Mouse (Mus musculus) embryonic facial prominence, embryonic 13.5 days (tissue): ENCODE measurements around the gene Gm4131. TPM values are rescaled to one million over a fixed set of nuclear protein-coding genes. Genes with fewer than 3 reads are reported as not detected.

Experiments used
- ATAC-seq: fragments of 200-750 bp; cut with Nextera tagmentation; 2 replicates; pipeline ENCODE4 v1.8.0; 2017; ENCODE audit warnings: low read depth; ENCODE audit not compliant: insufficient number of reproducible peaks, insufficient read depth, low FRiP score, low TSS enrichment
- H3K27ac ChIP-seq: fragments of 300-500 bp; sonication (generic); 2 replicates; pipeline ENCODE4 v1.5.1; 2015; ENCODE audit warnings: moderate library complexity, mild to moderate bottlenecking, inconsistent platforms
- H3K27me3 ChIP-seq: fragments of 300-500 bp; sonication (generic); 2 replicates; pipeline ENCODE4 v1.6.1; 2015; ENCODE audit warnings: mild to moderate bottlenecking, inconsistent platforms
- H3K36me3 ChIP-seq: fragments of 300-500 bp; sonication (generic); 2 replicates; pipeline ENCODE4 v1.6.1; 2015; ENCODE audit warnings: mild to moderate bottlenecking, inconsistent platforms
- H3K4me1 ChIP-seq: fragments of 300-500 bp; sonication (generic); 2 replicates; pipeline ENCODE4 v1.6.1; 2015; ENCODE audit warnings: inconsistent platforms
- H3K4me2 ChIP-seq: fragments of 300-500 bp; sonication (generic); 2 replicates; pipeline ENCODE4 v1.6.1; 2015; ENCODE audit warnings: moderate library complexity, mild to moderate bottlenecking, inconsistent platforms
- H3K4me3 ChIP-seq: fragments of 300-500 bp; sonication (generic); 2 replicates; pipeline ENCODE4 v1.5.1; 2015; ENCODE audit warnings: mild to moderate bottlenecking, inconsistent platforms
- H3K9ac ChIP-seq: fragments of 300-500 bp; sonication (generic); 2 replicates; pipeline ENCODE4 v1.6.1; 2015; ENCODE audit warnings: mild to moderate bottlenecking, inconsistent platforms
- H3K9me3 ChIP-seq: fragments of 300-500 bp; sonication (generic); 2 replicates; pipeline ENCODE4 v1.6.1; 2016; ENCODE audit warnings: inconsistent platforms
- WGBS: fragments of 180-500 bp; shearing (Covaris S2); methylation state at CpG from one replicate; pipeline ENCODE4 v1.1.7; 2015; ENCODE audit warnings: mixed read lengths; 5-methylcytosine and 5-hydroxymethylcytosine counted together
- polyA plus RNA-seq: library from polyadenylated mRNA; unstranded; fragments of >200 nt; fragmentation: Nextera tagmentation; extraction: Ambion mirVana; gene quantifications from 2 replicates; pipeline ENCODE4 v1.2.1, GENCODE M21; 2015

Gm4131 gene
- polyA plus RNA-seq, 1 experiment from 2014 or later: not detected

DNA sequence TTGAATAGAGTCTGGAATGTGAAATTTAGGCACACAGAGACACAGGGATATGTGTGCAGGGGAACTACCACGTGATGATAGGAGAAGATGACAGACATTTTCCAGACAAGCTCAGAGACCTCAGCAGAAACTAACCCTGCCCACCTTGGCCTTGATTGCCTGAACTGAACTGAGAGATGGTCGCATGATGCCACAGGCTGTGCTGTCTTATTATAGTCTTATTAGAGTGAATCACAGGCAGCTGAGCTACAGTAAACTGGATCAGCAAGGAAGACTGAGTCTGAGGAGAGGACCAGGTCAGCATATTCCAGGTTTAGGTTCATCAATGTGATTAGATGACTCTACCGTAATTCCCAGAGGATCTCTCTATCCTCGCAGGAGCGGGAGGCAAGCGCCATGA is 20.4 kb downstream of the Gm4131 start:
- Histone ChIP-seq H3K27me3 (no peaks in the 10 kb centered on the region; the same call in 1 of the 2 replicates), H3K4me3 (no peak overlapping the region), H3K36me3 (no peaks in the 10 kb centered on the region), H3K27ac (no peak overlapping the region), H3K4me2 (no peak overlapping the region), H3K9me3 (no peaks in the 10 kb centered on the region), H3K9ac (no peak overlapping the region), H3K4me1 (no peaks in the 10 kb centered on the region)
- ATAC-seq: no peak
- WGBS: 80% methylated on average over 6 of the region's 6 CpGs

DNA sequence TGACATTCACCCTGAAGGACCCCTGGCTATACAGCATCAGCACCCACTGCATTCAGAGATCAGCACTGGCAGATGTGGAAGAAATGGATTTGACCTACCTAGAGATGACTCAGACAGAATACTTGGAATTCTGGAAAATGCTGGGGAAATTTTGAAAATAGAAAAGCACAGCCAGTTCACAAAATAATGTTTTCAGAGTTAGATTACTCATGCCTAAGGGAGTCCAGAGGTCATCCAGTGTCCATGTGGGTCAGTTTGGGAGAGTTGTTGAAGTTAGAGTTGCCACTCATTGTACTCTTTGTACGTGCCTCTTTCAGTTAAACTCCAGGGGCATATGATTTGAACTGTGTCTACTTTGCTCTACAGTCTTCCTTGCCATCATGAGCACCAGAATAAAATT is 25.0 kb downstream of the Gm4131 start:
- Histone ChIP-seq H3K27ac (no peak overlapping the region), H3K4me3 (no peak overlapping the region), H3K27me3 (no peaks in the 10 kb centered on the region), H3K4me1 (no peaks in the 10 kb centered on the region), H3K4me2 (no peak overlapping the region), H3K9ac (no peak overlapping the region), H3K36me3 (no peaks in the 10 kb centered on the region), H3K9me3 (no peaks in the 10 kb centered on the region)
- 70% methylated on average over 1 of the region's 1 CpGs for WGBS
- ATAC-seq: no peak

DNA sequence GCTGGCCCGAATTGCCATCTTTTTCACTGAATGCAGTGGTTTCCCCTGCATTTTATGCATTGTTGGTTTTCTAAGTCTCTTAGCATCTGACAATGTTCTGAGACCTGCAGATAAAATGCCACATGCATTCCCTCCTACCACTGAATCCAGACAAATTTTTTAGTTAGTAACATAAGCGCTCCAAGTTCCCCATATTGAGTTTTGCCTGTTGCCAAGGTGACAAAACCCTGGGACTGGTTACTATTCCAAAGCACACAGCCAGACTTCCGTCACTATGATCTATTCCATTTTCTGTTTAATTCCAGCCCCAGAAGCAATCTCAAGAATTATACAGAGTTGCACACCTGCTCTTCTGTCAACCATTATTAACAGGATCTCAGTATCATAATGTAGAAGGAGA is 26.9 kb downstream of the Gm4131 start:
- Histone ChIP-seq H3K9me3 (no peaks in the 10 kb centered on the region), H3K4me1 (no peaks in the 10 kb centered on the region), H3K36me3 (no peaks in the 10 kb centered on the region), H3K4me3 (no peak overlapping the region), H3K27ac (no peak overlapping the region), H3K27me3 (no peaks in the 10 kb centered on the region), H3K4me2 (no peak overlapping the region), H3K9ac (no peak overlapping the region)
- ATAC-seq: no peak
- 79% methylated on average over 3 of the region's 3 CpGs for WGBS

DNA sequence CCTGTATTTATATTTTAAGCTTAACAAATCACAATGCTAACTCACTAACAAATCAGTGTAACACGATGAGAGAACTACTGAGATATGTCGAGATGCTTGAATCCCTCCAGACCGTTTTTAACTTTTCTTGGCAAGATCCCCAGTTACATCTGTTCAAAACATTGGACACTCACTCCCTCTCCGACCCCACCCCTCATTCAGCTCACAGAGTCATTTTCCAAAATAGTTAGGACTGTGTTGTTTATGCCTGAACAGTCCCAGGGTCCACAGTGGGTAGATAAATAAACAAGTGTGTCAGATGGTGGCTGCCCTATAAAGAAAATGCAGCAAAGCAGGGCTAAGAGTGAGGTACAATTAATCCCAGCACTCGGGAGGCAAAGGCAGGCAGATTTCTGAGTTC is 29.7 kb downstream of the Gm4131 start:
- no peak overlapping the region for H3K27ac ChIP-seq
- no peaks in the 10 kb centered on the region for H3K9me3 ChIP-seq
- 61% methylated on average over 5 of the region's 5 CpGs for WGBS

DNA sequence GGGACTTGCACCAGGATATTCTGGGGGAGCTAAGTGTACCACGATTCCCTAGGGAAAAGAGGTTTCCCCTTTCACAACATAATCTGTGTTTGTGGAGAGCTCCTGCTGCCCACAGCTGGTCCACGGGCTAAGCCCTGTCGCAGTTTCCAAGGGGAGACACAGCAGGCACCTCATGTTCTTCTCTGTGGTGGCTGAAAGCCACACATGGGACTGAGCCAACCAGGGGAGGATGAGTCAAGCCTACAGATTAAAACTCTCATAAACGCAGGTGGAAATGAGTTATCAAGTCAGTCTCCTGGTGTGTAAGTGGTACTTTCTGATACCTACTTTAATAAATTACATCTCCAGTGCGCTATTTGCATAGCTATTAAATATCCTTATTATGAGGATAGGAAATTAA is 30.6 kb downstream of the Gm4131 start:
- Histone ChIP-seq H3K9ac (no peak overlapping the region), H3K36me3 (no peaks in the 10 kb centered on the region), H3K27me3 (no peaks in the 10 kb centered on the region), H3K4me3 (no peak overlapping the region), H3K4me2 (no peak overlapping the region), H3K9me3 (no peaks in the 10 kb centered on the region), H3K4me1 (no peaks in the 10 kb centered on the region), H3K27ac (no peak overlapping the region)
- no peak for ATAC-seq
- WGBS: 64% methylated on average over 5 of the region's 5 CpGs

More for the DNA sequence above, 29.7 kb downstream of the Gm4131 start:
- H3K4me1 ChIP-seq: no peaks in the 10 kb centered on the region
- no peak for ATAC-seq
- H3K27me3 ChIP-seq: no peaks in the 10 kb centered on the region
- no peak overlapping the region for H3K9ac ChIP-seq
- H3K36me3 ChIP-seq: no peaks in the 10 kb centered on the region
- H3K4me3 ChIP-seq: no peak overlapping the region
- H3K4me2 ChIP-seq: no peak overlapping the region

DNA sequence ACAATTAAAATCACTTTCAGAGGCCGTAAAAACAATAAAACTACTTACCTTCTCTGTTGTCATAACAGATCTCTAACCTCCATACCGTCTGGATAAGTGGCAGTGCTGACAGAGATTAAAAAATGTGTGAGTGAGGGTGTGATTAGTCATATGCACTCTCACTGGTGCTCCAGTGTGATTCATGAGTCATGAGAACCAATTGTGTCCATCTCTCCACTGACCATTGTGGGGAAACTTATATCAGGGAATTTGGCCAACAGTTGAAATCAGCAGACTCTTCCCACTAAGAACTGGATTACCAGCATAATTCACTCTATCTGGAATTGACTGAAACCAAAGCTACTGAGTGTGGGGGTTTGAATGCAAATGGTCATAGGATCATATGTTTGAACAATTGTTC is 35.8 kb downstream of the Gm4131 start:
- Histone ChIP-seq H3K4me3 (no peak overlapping the region), H3K27me3 (no peaks in the 10 kb centered on the region), H3K4me1 (no peaks in the 10 kb centered on the region), H3K4me2 (no peak overlapping the region), H3K9me3 (no peaks in the 10 kb centered on the region), H3K36me3 (no peaks in the 10 kb centered on the region), H3K27ac (no peak overlapping the region), H3K9ac (no peak overlapping the region)
- 63% methylated on average over 2 of the region's 2 CpGs for WGBS
- ATAC-seq: no peak

DNA sequence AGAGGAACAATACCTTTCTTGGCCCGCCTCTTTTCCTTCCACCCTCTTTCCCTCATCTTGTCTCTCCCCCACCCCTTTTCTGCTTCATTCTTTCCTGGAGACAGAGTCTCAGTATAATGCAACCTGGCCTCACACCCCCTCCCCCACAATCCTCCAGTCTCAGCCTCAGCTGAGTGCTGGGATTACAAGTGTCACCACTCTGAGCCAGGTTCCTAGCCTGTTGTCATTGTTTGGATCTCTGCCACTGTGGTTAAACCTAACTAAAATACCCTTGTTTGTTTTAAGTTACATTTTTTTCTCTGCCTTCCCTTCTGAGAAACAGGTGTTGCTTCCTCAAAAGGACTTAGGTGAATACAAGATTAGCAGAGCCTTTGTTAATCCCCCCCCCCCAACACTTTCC is 53.9 kb downstream of the Gm4131 start:
- no peaks in the 10 kb centered on the region for H3K9me3 ChIP-seq
- H3K36me3 ChIP-seq: no peaks in the 10 kb centered on the region
- no peak for ATAC-seq
- H3K4me3 ChIP-seq: no peak overlapping the region
- H3K4me2 ChIP-seq: no peak overlapping the region
- WGBS: 57% methylated on average over 1 of the region's 1 CpGs
- H3K27ac ChIP-seq: no peak overlapping the region
- H3K4me1 ChIP-seq: no peaks in the 10 kb centered on the region
- no peaks in the 10 kb centered on the region for H3K27me3 ChIP-seq
- H3K9ac ChIP-seq: no peak overlapping the region

DNA sequence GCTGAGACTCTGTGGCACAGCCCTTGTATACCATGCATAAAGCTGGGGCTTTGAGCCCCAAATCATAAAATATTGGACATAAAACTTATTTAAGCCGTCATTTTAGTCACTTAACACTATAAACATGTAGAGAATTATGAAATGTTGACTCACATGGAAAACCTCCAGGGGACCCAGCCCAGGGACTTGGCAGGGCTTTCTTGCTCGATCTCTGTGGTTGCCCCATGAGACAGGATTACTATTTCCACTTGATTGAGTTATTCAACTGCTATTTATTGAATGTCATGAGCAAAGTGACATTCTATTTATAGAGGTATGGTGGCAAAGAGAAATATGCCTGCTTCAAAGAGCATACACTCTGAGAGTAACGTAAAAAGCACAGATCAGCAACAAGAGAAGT is 57.4 kb downstream of the Gm4131 start:
- H3K9ac ChIP-seq: no peak overlapping the region
- H3K4me2 ChIP-seq: no peak overlapping the region
- H3K36me3 ChIP-seq: no peaks in the 10 kb centered on the region
- H3K4me3 ChIP-seq: no peak overlapping the region
- WGBS: 50% methylated on average over 3 of the region's 3 CpGs
- no peak for ATAC-seq
- H3K4me1 ChIP-seq: no peaks in the 10 kb centered on the region
- H3K27ac ChIP-seq: no peak overlapping the region
- no peaks in the 10 kb centered on the region for H3K9me3 ChIP-seq
- no peaks in the 10 kb centered on the region for H3K27me3 ChIP-seq

DNA sequence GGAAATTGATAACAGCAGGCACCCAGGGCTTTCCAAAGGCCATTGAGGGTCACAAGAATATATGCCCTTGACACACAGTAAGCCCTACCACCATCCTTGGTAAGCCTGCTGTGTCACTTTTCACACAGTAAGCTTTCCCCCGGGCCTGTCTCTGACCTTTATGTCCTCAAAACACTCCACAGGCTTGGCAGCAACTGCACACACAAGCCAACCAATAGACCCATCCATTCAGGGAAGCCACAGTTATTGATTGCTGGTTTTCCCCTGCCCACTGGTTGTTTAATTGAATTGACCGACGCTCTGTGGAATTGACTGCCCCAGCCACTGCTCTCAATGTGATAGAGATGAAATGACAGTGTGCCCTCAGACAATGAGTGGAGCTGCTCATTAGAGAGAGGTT is 60.5 kb downstream of the Gm4131 start:
- WGBS: 85% methylated on average over 3 of the region's 3 CpGs
- Histone ChIP-seq H3K36me3 (no peaks in the 10 kb centered on the region), H3K9me3 (no peaks in the 10 kb centered on the region), H3K4me1 (no peaks in the 10 kb centered on the region), H3K9ac (no peak overlapping the region), H3K4me2 (no peak overlapping the region), H3K27ac (no peak overlapping the region), H3K27me3 (no peaks in the 10 kb centered on the region), H3K4me3 (no peak overlapping the region)
- no peak for ATAC-seq

DNA sequence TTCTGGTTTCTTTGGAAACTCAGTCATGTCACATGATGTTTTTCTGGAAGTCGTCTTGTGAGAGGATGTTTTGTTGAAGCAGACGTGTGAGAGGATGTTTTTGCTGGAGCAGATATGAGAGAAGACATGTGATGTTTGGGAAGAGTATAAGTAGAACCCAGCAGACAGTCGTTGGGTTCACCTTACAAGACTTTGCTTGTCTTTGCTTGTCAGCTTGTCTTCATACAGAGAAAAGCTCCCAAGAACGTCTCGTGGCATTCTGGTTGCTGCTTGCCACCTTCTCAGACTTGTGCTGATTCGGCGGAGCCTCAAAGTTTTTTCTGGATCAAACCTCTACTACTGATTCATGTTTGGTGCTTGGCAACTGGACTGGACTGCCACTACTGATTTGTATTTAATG is 69.3 kb downstream of the Gm4131 start:
- H3K9ac ChIP-seq: no peak overlapping the region
- no peak overlapping the region for H3K4me2 ChIP-seq
- ATAC-seq: no peak
- H3K9me3 ChIP-seq: no peaks in the 10 kb centered on the region
- no peak overlapping the region for H3K27ac ChIP-seq
- H3K4me1 ChIP-seq: no peaks in the 10 kb centered on the region
- H3K4me3 ChIP-seq: no peak overlapping the region
- WGBS: 74% methylated on average over 7 of the region's 7 CpGs
- H3K27me3 ChIP-seq: no peaks in the 10 kb centered on the region
- H3K36me3 ChIP-seq: no peaks in the 10 kb centered on the region

DNA sequence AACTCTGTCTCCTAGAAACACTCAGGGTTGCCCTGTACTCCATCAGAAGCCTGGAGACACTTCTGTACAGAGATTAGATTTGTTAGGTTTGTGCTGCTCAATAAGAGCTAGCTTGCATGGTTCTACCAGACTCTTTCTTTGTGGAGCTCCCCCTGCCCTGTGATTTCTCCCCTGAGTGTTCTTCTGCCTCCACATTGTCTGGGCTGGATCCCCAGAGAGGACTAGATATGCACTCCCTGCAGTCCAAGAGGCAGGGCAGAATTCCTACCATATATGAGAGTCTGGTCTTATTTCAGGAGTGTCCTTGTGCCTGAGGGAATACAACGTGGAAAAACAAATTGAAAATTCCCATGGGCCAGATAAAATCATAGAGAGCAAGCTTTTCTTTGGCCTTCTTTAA is 70.2 kb downstream of the Gm4131 start:
- 49% methylated on average over 1 of the region's 1 CpGs for WGBS
- Histone ChIP-seq H3K4me3 (no peak overlapping the region), H3K9me3 (no peaks in the 10 kb centered on the region), H3K4me2 (no peak overlapping the region), H3K27me3 (no peaks in the 10 kb centered on the region), H3K36me3 (no peaks in the 10 kb centered on the region), H3K27ac (no peak overlapping the region), H3K9ac (no peak overlapping the region), H3K4me1 (no peaks in the 10 kb centered on the region)
- ATAC-seq: no peak

DNA sequence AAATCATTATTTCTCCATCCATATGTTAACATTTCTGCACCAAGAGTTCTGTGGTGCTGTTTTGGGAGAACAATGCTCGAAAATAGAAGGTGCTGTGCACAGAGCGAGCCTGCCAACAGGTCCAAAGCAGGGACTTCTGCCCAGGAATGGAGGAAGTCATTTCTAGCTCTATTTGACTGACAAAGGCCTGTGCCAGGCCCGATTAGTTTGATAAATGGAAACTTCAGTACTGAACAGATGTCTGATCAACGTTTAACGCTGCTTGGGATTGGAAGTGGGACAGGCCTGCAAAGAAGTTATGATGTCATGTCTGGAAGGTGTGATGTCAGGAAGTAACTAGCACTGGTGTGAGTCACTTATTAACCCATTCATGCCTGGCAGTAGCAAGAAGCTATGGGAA is 73.3 kb downstream of the Gm4131 start:
- WGBS: 73% methylated on average over 5 of the region's 5 CpGs
- no peak overlapping the region for H3K9ac ChIP-seq
- no peaks in the 10 kb centered on the region for H3K9me3 ChIP-seq

More for the DNA sequence above, 73.3 kb downstream of the Gm4131 start:
- H3K27ac ChIP-seq: no peak overlapping the region
- H3K4me1 ChIP-seq: no peaks in the 10 kb centered on the region
- H3K4me3 ChIP-seq: no peak overlapping the region
- H3K27me3 ChIP-seq: no peaks in the 10 kb centered on the region
- H3K36me3 ChIP-seq: no peaks in the 10 kb centered on the region
- ATAC-seq: no peak
- no peak overlapping the region for H3K4me2 ChIP-seq
